Mouse (Mus musculus) layer of hippocampus, postnatal 36 days (tissue): ENCODE results near the gene Fgfr2. TPM values are rescaled to one million over a fixed set of nuclear protein-coding genes. Genes with fewer than 3 reads are reported as not detected.

Source experiments
- DNase-seq, 2 experiments: peaks; one replicate each; pipeline ENCODE4 v3.0.0; 2022
- total RNA-seq, 2 experiments: library from RNA; stranded (reverse); gene quantifications; 2 replicates each; pipeline ENCODE4 v1.2.3; 2021

Gene Fgfr2
- total RNA-seq, 2 experiments from 2014 or later, result 45.4 to 47.9 TPM

- DNase-seq, result no peak
These were observed 374.9 kb downstream of the Fgfr2 start for GRCm38 (mm10) chr7:132748076-132748769.

GRCm38 (mm10) chr7:132747096-132747495, 376.1 kb downstream of the Fgfr2 start:
- no peak for DNase-seq

- no peak for DNase-seq
These were observed 380.2 kb downstream of the Fgfr2 start for GRCm38 (mm10) chr7:132742912-132743311.

- DNase-seq, result no peak
These were observed 383.3 kb downstream of the Fgfr2 start for GRCm38 (mm10) chr7:132739829-132740228.

- no peak for DNase-seq
These were observed 384.3 kb downstream of the Fgfr2 start for GRCm38 (mm10) chr7:132738844-132739243.

GRCm38 (mm10) chr7:132736099-132736862, 386.9 kb downstream of the Fgfr2 start:
- peak in 1 of 2 experiments; percentile 32 for DNase-seq

- no peak for DNase-seq
These were observed 388.0 kb downstream of the Fgfr2 start for GRCm38 (mm10) chr7:132735145-132735544.

- no peak for DNase-seq
These were observed 388.9 kb downstream of the Fgfr2 start for GRCm38 (mm10) chr7:132734222-132734621.

- no peak for DNase-seq
These were observed 389.6 kb downstream of the Fgfr2 start for GRCm38 (mm10) chr7:132733521-132733920.

- DNase-seq, result no peak
These were observed 390.9 kb downstream of the Fgfr2 start for GRCm38 (mm10) chr7:132732136-132732789.

GRCm38 (mm10) chr7:132731558-132731957, 391.6 kb downstream of the Fgfr2 start:
- DNase-seq, result no peak

GRCm38 (mm10) chr7:132730510-132730909, 392.6 kb downstream of the Fgfr2 start:
- DNase-seq, result no peak

- DNase-seq, result no peak
These were observed 393.9 kb downstream of the Fgfr2 start for GRCm38 (mm10) chr7:132729093-132729831.

GRCm38 (mm10) chr7:132726106-132726861, 396.9 kb downstream of the Fgfr2 start:
- DNase-seq, result no peak

- DNase-seq, result no peak
These were observed 398.6 kb downstream of the Fgfr2 start for GRCm38 (mm10) chr7:132724501-132725062.

- no peak for DNase-seq
These were observed 399.2 kb downstream of the Fgfr2 start for GRCm38 (mm10) chr7:132723906-132724305.

GRCm38 (mm10) chr7:132722401-132723370, 400.5 kb downstream of the Fgfr2 start:
- no peak for DNase-seq

- DNase-seq, result no peak
These were observed 402.6 kb downstream of the Fgfr2 start for GRCm38 (mm10) chr7:132720562-132720961.

GRCm38 (mm10) chr7:132719570-132719969, 403.6 kb downstream of the Fgfr2 start:
- no peak for DNase-seq

- DNase-seq, result no peak
These were observed 407.9 kb downstream of the Fgfr2 start for GRCm38 (mm10) chr7:132715259-132715658.
